Mouse (Mus musculus) cerebellum, postnatal 4 days (tissue): ENCODE data around the gene Hexa.

Source experiments
- DNase-seq, 2 experiments: peaks; one replicate each; pipeline ENCODE4 v3.0.0; 2022; ENCODE audit warnings: low spot score in 2 of 2, mixed read lengths in 1 of 2

Gene Hexa

DNA sequence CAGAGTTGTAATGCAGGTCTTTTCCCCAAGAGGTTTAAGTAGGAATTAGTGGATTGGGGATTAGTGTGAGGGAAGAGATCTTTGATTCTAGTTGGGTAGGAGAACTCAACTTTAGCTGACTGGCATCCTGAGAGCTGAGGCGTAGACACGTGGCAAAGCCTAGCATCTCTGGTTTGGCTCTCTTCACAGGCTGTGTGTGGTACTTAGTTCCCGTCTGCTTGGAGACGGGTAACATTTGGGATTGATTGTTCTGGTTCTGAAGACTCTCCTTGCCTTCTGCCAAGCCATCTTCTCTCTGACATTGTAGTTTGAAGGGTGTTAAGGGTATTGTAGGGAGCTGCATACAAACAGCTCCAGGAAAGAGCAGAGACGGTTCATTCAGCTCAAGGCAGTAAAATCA lies 13.3 kb downstream of the Hexa start:
- no peak for DNase-seq

- no peak for DNase-seq
Measured at GRCm38 (mm10) chr9:59553719-59554118, 14.4 kb downstream of the Hexa start.

GRCm38 (mm10) chr9:59565600-59565999 lies 26.3 kb downstream of the Hexa start:
- DNase-seq: peak in 1 of 2 experiments; percentile 55

GRCm38 (mm10) chr9:59567111-59567510 lies 27.8 kb downstream of the Hexa start:
- peak in 1 of 2 experiments; percentile 54 for DNase-seq

- no peak for DNase-seq
Measured at GRCm38 (mm10) chr9:59571852-59572251, 32.5 kb downstream of the Hexa start.

- DNase-seq: no peak
Measured at GRCm38 (mm10) chr9:59577401-59577800, 38.1 kb downstream of the Hexa start.

GRCm38 (mm10) chr9:59577844-59578504 lies 38.6 kb downstream of the Hexa start, which contains the start of gene Celf6:
Celf6 (plus strand) TSS chr9:59577917.
- DNase-seq: peak; percentile 86 to 95

DNA sequence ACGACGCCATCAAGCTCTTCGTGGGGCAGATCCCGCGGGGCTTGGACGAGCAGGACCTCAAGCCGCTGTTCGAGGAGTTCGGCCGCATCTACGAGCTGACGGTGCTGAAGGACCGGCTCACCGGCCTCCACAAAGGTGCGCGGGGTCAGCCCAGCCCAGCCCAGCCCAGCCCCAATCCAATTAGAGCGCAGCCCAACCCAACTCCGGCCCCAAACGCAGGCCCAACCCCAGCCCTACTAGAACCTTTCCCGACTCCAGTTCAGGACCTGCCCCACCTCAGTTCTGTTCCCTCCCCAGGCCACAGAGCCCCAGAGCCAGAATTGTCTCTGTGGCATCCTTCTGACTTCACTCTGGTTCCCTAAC lies 39.1 kb downstream of the Hexa start:
- no peak for DNase-seq

GRCm38 (mm10) chr9:59584871-59585308 lies 45.5 kb downstream of the Hexa start:
- DNase-seq: peak; percentile 63 to 78

DNA sequence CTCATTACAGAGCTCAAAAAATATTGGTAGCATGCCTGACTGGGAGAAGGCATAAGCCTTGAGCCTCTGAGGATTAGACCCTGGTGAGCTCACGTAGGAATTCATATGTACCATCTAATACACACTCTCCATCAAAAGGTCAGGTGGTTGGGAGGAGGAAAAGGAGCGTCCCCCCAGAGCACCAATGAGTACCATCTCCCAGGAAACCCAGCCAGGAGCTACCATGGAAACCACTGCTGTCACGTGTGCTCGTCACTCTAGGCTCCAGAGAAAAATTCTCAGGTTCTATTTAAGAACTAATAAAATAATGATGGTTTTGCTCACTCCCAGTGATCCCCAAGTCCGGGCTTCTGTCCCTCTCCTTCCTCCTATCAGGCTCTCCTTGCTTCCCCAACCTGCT lies 48.9 kb downstream of the Hexa start:
- no peak for DNase-seq

GRCm38 (mm10) chr9:59588710-59589671 lies 49.7 kb downstream of the Hexa start:
- DNase-seq: peak in 1 of 2 experiments; percentile 50

- no peak for DNase-seq
Measured at GRCm38 (mm10) chr9:59589703-59590439, 50.5 kb downstream of the Hexa start.

DNA sequence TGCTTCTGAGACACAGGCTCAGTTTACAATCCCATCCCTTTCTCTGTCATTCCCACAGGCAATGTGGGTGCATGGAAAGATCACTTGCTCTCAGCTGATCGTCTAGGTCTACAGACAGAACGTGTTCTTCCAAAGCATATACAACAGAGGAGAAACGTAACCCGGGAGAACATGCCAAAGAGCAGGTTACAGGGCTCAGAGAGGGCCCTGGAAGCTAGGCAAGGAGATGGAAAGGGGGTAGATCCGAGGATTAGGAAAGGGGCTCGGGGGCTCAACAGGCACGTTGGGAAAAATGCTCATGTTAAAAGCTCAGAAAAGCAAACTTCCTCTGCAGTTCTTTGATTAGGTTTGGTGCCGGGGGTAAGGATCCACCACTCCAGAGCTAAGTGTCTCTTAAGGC lies 62.3 kb downstream of the Hexa start:
- DNase-seq: no peak

DNA sequence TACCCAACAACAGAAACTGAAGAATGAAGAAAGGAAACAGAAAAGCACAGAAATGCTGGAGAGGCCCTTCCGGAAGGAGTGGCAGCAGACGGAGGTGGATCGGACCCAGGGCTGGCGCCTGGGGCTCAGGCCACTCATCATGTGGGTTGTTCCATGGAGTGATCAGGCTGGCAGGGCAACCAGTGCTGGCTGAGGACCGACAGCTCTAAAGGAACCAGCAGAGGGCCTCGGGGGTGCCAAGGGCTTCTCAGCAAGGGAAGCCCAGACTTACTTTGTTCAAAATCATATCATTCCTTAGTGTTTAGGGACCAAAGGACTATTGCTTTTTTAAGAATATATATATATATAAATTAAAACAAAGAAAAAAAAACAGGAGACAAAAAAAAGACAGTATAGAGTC lies 66.6 kb downstream of the Hexa start:
- DNase-seq: no peak

DNA sequence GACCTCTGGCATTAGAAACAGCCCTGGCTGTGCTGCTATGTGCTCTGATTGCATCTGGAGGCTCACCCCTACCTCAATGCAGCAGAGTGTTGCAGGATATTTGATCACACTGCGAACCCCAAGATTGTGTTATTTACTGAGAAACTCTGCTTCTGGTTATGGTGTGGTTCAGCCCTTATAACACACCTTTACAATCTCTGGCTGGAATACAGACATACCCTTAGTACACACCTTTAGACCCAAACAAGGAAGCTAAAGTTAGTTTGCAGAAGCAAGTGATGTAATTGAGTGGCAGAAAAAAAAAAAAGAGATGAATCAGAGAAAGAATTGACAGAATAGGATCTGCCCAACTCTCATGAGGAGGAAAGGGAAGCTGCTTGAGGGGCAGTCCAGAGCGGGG lies 71.6 kb downstream of the Hexa start:
- DNase-seq: no peak
